Mouse (Mus musculus) CD4-positive, CD25-positive, alpha-beta regulatory T cell, adult 2 months (primary cell): ENCODE measurements around the gene Msi2.

Experiments
- DNase-seq: peaks from one replicate; pipeline ENCODE4 v3.0.0-alpha.2; 2012; ENCODE audit warnings: low read depth, low spot score

Msi2 gene

DNA sequence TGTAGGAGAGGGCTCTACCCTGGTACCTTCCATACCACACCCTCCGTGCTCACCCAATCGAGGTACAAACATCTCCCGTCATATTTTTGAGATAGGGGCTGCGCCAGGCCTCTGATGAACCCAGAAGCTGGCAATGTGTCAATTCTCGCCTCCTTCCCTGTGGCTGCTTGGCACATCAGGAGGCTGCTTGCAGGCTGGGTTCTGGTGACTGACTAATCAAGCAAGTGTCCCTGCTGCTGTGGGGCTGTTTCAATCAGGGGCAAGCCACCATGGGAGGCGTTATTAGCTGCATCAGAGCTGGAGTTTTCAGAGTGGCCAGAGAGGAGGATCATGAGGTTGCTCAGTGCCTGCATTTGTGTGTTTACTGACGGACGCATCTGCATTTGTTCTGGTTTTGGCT is 310.0 kb downstream of the Msi2 start:
- DNase-seq, result no peak

DNA sequence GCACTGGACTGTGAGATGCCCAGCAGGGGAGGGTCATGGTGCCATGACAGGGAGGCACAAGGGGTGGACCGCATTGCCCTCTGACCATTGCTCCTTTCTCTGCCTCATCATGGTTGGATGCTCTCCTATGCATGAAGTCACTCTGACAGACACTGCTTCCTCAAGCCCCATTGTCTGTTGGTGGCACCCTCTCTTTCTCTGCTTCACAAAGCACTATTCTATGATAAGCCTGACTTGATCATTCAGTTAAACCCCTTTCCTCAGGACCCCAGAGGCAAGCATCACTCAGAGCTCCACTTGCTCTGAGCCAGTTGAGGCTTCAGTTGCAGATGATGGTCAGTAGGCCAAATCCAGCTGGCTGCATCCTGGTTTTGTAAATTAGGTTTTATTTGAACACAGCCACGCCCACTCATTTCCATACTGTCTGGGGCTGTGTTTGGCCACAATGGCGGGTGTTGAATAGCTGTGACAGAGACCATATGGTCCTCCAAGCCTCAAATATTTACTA is 311.9 kb downstream of the Msi2 start:
- no peak for DNase-seq

DNA sequence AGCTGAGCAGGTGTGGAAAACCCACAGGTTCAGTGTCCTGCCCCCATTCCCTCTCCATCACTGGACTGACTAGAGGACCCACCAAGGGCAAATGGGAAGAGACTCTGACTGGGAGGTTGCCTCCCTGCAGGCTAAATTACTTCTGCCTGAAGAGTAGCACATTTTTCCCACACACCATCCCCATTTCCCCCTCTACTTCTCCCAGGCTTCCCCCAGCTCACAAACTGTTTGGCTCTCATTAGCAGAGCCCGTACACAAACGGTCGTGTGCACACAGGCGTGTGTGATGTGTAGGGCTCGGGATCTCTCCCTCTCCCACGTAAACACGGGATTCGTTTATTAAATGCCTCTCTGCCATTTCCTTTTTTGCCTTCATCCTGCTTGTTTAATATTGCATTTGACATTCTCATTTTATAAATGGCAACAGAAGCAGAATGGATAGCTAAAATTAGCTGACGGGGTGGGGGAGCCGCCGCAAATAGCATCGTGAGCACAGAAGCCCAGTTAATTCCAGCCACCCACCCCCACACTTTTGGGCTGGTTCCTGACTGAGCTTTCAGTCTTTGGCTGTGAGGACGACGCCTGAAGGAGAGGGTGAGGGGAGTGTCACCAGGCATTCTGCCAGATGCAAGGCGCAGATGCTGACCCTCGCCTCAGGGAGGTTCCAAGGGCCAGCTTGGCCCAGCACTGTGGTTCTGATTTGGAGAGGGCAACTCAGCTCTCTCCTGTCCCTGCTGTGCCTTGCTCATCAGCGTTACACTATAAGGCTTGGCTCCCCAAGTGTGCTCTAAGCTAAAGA is 313.3 kb downstream of the Msi2 start:
- no peak for DNase-seq

DNA sequence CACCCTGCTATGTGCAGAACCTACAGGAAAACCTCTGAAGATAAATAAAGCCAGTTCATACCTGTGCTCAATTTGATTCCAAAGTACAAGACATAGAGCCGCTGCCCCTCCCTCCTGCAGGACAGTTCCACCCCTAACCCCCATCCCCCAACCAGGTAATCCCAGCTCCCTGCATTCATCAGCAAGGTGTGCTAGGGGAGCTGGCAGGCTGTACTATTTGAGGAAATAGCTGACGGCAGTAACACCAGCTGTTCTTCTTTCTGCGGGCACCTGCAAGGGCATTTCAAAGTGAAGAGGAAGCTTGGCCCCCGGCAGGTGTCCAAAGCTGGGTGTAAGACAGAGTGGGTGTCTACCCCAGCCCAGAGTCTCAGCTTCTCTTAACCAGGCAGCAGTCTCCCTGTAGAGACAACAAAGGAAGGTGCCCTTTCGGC is 314.1 kb downstream of the Msi2 start:
- DNase-seq, result no peak

DNA sequence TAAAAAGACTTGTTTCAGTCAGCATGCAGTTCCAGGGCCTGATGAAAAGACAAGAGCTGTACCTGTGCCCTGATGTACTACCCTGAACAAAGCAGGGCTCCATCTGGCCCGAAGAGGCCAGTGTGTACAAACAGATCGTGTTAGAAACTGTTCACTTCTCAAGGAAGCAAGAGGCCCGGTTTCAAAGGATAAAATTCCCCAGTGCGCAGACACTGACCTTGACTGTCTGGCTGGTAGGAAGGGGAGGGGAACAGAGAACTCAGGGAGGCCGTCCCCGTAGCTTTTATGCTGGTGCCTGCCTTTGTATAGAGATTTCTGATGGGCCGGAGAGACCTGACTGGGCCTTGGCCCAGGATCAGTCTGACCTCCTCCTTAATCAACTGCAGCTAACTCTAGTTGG is 316.0 kb downstream of the Msi2 start:
- no peak for DNase-seq

DNA sequence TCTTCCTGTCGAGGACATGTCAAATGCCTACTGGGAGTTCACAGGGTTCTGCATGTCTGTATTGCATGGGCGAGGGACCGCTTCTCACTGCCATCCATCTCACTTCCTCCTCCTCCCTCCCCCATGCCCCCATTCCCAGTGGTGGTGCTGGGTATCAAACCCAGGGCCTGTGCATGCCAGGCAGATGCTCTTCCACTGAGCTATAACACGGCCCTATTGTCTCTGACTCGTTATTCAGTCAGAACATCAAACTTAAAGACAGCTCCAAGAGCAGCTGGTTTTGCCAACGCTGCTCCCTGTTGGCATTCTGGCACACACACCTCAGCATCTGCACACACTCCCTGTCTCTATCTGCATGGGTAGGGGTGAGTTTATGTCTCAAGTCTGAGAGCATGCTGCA is 317.0 kb downstream of the Msi2 start:
- no peak for DNase-seq

DNA sequence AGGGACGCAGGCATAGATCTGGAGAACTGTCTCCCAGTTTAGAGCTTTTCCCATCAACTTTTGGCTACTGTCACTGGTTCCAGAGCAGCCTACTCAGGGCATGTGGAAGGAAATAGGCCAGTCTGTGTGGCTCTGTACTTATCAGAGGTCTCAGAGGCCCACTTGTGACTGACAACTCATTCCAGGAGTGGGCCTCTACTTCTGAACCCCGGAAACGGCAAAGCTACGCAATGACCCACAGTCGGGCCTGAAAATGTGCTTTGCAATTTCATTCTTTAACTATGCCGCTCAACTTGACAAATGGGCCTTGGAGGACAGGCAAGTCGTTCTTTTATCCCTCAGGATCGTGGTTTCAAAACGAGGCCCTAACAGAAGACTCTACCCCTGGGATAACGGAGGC is 317.4 kb downstream of the Msi2 start:
- no peak for DNase-seq

DNA sequence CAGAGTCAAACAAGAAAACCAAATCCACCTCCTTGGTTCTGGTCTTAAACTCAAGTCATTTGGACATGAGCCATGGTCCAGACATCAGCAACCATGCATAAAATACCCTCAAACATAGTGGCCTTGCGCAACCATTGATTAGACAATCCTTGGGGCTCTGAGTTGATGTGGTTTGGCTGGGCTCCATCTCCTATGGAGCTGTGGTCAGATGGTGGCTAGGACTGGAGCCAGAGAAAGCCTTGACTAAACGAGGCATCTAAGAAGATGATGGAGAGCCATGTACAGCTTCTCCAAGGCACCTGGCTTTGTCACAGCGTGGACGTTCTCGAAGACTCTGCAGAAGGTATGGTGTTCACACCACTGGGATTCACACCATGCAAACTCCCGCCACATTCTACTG is 318.1 kb downstream of the Msi2 start:
- no peak for DNase-seq

- DNase-seq, result no peak
Measured at GRCm38 (mm10) chr11:88399431-88399830, 318.9 kb downstream of the Msi2 start.

DNA sequence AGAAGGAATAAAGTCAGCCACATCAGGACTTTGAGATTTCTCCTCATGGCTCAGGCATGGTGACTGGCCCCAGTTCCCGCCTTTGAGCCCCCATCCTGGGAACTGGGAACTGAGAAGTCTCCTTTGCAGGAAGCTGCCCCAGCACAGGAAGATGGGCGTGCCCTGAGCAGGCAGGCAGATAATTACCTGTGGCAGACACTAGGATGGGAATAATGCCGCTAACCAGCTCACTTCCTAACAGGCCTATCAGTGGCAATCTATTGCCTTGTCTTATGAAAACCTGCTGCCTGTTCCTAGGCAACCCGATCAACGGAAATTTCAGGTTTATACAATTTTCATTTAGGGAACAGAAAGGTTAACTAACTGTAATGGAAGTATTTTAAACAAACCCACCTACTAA is 319.3 kb downstream of the Msi2 start:
- no peak for DNase-seq

DNA sequence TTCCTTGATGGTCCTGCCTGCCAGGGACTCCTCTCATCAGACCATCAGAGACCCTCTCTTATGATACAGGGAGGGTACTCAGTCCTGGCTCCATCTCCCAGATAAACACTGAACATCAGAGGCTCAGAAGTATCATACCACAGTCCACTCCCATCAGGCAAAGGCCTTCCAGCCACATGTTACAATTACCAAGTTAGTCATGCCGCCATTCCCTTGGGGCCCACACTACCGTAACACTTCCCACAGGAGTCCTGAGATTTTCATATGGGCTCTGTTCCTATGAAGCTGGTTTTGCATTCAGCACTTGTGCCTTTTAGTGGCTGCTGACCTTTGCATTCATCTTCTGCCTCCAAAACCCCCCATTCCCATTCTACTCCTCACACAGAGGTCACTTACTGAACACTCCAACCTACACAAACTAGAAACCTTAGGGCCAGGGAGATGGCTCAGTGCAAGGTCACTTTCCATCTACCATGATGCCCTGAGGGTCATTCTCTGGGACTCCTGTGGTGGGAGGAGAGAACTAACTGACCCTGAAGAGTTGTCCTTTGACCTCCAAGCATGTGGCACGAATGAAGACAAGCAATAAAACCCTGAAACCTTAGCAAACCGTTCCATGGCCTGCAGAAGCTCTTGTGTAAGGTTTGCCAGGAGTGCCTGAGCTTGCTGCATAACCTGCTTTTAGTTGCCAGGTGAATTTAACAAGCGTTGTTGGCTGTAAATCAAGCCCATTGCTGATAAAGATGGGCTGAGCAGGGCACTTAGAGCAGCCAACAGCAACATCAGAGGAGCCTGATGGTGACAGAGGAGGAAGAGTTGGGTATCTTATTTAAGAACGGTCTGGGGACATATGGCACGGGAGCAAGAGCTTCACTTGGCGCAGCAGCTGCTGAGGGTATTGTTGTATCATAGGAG is 323.0 kb downstream of the Msi2 start:
- no peak for DNase-seq

GRCm38 (mm10) chr11:88394341-88395075 is 323.8 kb downstream of the Msi2 start:
- no peak for DNase-seq

DNA sequence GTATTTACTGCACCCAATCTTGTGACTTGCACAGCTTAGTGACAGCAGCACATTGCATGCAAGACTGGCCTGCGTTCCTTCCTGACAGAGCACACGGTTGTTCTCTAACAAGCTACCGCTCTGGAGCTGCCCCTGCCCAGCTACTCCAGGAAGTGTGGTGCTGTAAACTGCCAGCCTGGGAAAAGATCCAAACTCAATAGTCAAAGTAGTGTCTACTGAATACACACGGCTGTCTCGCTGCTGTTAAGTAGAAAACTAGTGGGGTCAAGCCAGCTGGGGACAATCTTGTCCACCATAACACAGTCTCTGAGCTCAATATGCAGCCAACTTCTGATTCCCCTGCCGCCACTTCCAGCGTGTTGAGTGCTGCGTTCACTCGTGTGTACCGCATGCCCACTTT is 325.6 kb downstream of the Msi2 start:
- no peak for DNase-seq

DNA sequence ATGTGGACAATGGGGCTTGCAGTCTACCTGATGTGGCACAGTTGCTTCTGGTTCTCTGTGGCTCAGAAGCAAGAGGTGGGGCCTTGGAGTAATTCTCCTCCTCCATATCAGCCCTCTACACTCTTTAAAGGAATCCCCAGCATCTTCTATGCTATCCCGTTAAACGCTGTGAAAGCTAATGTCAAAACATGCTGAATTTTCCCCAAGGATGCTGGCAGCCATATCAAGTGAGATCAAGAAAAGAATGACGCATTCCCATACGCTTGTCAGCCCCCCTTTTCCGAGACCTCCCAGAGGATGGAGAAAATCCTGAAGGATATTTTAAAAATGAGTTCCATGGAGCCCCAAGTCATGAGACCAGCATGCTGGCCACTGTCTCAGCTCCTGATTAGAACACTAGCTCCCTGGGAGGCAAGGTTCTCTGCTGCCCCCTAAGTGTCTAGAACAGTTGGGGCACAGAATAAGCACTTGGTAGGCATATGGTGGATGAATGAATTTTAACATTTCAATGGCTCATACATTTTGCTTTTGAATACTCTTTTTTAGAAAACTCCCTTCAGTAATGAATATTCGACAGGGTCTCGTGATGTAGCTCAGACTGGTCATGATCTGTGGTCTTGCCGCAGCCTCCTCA is 327.0 kb downstream of the Msi2 start:
- DNase-seq, result no peak

DNA sequence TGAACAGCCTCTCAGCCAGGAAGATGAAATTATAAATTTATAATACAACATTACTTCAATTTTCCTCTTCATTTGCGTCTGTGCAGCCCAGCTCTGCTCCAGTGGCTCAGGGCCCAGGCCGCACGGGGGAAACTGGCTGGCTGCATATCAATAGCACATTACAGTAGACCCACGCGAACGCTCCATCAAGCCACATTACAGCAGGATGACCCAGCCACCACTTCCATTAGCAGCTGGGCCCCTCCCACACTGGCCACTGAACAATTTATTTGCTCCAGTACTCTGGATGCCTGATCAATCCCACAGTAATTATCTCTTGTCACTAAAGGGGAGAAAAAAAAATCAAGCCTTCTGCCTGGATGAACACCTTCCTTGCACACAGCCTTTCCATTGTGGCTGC is 328.8 kb downstream of the Msi2 start:
- DNase-seq, result no peak

- DNase-seq, result no peak
Measured at GRCm38 (mm10) chr11:88386916-88387315, 331.4 kb downstream of the Msi2 start.

DNA sequence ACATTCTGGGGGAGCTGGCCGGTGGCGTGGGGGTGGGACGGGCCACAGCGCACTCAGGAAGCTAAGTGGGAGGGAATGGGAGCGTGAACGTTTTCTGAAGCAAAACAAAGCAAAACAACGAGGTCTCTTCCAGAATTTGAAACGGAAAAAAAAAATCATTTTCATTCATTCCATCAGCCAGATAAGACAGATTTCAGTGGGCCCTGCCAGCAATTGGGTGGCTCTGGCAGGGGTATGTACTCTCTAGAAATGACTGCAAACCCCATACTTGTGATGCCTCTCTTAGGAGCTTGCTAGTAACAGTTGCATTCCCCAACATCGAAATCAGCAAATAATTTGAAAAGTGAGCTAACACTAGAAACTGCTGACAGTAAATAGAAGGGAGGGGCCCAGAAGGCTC is 335.9 kb downstream of the Msi2 start:
- no peak for DNase-seq

DNA sequence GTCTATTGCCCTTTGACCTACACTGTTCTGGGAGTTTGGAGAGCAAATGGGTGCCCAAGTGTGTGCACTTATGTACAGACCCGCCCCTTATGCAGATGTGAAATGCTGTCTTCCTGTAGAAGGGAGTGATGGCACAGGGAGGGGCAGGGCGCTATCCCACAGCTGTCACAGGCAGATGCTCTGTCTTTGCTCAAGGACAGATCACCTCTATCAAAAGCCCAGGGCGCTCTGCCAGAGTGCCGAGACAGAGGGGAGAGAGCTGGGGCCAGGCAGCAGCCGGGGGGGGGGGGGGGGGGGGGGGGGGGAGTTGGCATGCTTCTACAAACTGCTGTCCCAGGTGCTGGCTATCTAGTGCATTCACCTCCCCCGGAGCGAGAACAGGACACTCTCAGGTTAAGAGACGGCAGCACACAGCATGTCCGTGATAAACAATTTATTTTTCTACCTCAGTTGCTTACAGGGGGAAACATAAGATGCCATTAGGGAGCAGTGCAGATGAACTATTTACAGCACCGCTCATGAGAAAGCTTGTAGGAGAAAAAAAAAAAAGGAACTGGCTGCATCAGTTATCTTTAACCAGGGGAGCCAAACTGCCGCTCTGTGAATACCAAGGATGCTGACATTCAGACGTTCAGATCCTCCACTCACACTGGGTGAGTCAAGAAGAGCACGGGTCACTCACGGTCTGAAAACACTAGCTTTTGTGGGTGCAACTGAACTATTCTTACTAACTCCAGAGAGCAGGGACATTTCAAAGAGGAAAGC is 337.0 kb downstream of the Msi2 start:
- no peak for DNase-seq

DNA sequence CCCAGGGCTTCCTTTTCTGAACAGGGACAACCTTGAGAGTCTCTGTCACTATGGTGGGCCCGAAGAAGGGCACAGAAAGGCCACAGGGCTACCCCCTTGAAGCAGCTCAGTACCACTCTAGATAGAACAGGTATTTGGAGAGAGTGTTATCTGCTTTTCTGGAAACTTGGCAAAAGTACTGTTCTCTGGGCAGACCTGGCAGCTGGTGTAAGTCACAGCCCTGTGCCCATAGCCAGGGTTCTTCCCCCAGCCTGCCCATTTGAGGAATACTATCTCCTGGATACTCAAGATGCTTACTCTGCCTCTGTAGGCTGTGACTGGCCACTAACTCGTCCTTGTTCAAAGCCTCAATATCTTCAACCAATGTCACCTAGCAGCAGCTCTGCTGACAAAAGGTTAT is 338.7 kb downstream of the Msi2 start:
- no peak for DNase-seq

GRCm38 (mm10) chr11:88378686-88379339 is 339.5 kb downstream of the Msi2 start:
- no peak for DNase-seq
